Mouse (Mus musculus): Measurements from ENCODE around the gene Mapk12. TPM values are rescaled to one million over a fixed set of nuclear protein-coding genes. Genes with fewer than 3 reads are reported as not detected.

Gene Mapk12
- not detected in 2 replicates for polyA plus RNA-seq (2012; ENCODE audit: insufficient read depth, insufficient read length, missing spikeins)

GRCm38 (mm10) chr15:89140659-89141252, at the start of gene Mapk12:
Mapk12 (minus strand) TSS chr15:89140703.
- TF ChIP-seq POLR2A (IDR thresholded peaks at IDR 0.05; ENCODE audit: borderline replicate concordance, low read depth, low read length): no peak
- no peak for TF ChIP-seq CTCF (IDR thresholded peaks at IDR 0.05; ENCODE audit: low read depth, low read length)
- H3K4me3 ChIP-seq (ENCODE audit: insufficient read depth, low read length): peak within 1 kb of the TSS; percentile 29
- H3K27ac ChIP-seq (ENCODE audit: insufficient read depth, low read depth, low read length): no peak within 1 kb of the TSS
- no peaks in the 10 kb centered on the region for H3K4me1 ChIP-seq (ENCODE audit: control insufficient read depth, insufficient read depth, low read length)

GRCm38 (mm10) chr15:89184937-89185227, 44.4 kb upstream of the Mapk12 start:
- no peak for TF ChIP-seq POLR2A (IDR thresholded peaks at IDR 0.05; ENCODE audit: borderline replicate concordance, low read depth, low read length)
- no peak for TF ChIP-seq CTCF (IDR thresholded peaks at IDR 0.05; ENCODE audit: low read depth, low read length)
- no peak overlapping the region for H3K27ac ChIP-seq (ENCODE audit: insufficient read depth, low read depth, low read length)
- no peak overlapping the region for H3K4me3 ChIP-seq (ENCODE audit: insufficient read depth, low read length)
- peaks cover 28% of the 10 kb centered on the region for H3K4me1 ChIP-seq (ENCODE audit: control insufficient read depth, insufficient read depth, low read length)

GRCm38 (mm10) chr15:89184141-89184936, 43.8 kb upstream of the Mapk12 start:
- H3K27ac ChIP-seq (ENCODE audit: insufficient read depth, low read depth, low read length): no peak overlapping the region
- no peak overlapping the region for H3K4me3 ChIP-seq (ENCODE audit: insufficient read depth, low read length)
- H3K4me1 ChIP-seq (ENCODE audit: control insufficient read depth, insufficient read depth, low read length): peaks cover 28% of the 10 kb centered on the region
- no peak for TF ChIP-seq CTCF (IDR thresholded peaks at IDR 0.05; ENCODE audit: low read depth, low read length)
- no peak for TF ChIP-seq POLR2A (IDR thresholded peaks at IDR 0.05; ENCODE audit: borderline replicate concordance, low read depth, low read length)

- H3K27ac ChIP-seq (ENCODE audit: insufficient read depth, low read depth, low read length): peak overlapping the region; percentile 96
- TF ChIP-seq CTCF (IDR thresholded peaks at IDR 0.05; ENCODE audit: low read depth, low read length) (no peak), POLR2A (IDR thresholded peaks at IDR 0.05; ENCODE audit: borderline replicate concordance, low read depth, low read length) (no peak)
These were observed 42.3 kb upstream of the Mapk12 start for GRCm38 (mm10) chr15:89182842-89183241.

GRCm38 (mm10) chr15:89182328-89182741, 41.8 kb upstream of the Mapk12 start:
- Histone ChIP-seq H3K27ac (ENCODE audit: insufficient read depth, low read depth, low read length) (peak overlapping the region; percentile 96), H3K4me1 (ENCODE audit: control insufficient read depth, insufficient read depth, low read length) (peaks cover 35% of the 10 kb centered on the region), H3K4me3 (ENCODE audit: insufficient read depth, low read length) (peak overlapping the region; percentile 42)
- 0 out of 2 replicates have a peak, but pooled peaks have one; percentile 25 for TF ChIP-seq CTCF (IDR thresholded peaks at IDR 0.05; ENCODE audit: low read depth, low read length)
- TF ChIP-seq POLR2A (IDR thresholded peaks at IDR 0.05; ENCODE audit: borderline replicate concordance, low read depth, low read length): no peak

More at GRCm38 (mm10) chr15:89182842-89183241, 42.3 kb upstream of the Mapk12 start:
- Histone ChIP-seq H3K4me3 (ENCODE audit: insufficient read depth, low read length) (peak overlapping the region; percentile 42; the same call in 1 of the 2 replicates), H3K4me1 (ENCODE audit: control insufficient read depth, insufficient read depth, low read length) (peaks cover 35% of the 10 kb centered on the region)

GRCm38 (mm10) chr15:89181561-89182270, 41.2 kb upstream of the Mapk12 start:
- TF ChIP-seq CTCF (IDR thresholded peaks at IDR 0.05; ENCODE audit: low read depth, low read length): peak; percentile 30
- TF ChIP-seq POLR2A (IDR thresholded peaks at IDR 0.05; ENCODE audit: borderline replicate concordance, low read depth, low read length): no peak
- Histone ChIP-seq H3K4me1 (ENCODE audit: control insufficient read depth, insufficient read depth, low read length) (peaks cover 38% of the 10 kb centered on the region), H3K4me3 (ENCODE audit: insufficient read depth, low read length) (peak overlapping the region; percentile 65), H3K27ac (ENCODE audit: insufficient read depth, low read depth, low read length) (peak overlapping the region; percentile 96)

GRCm38 (mm10) chr15:89180571-89181229, 40.2 kb upstream of the Mapk12 start, which contains the start of gene Plxnb2:
Plxnb2 (minus strand) TSS chr15:89180788.
- H3K4me3 ChIP-seq (ENCODE audit: insufficient read depth, low read length): peak within 1 kb of the TSS; percentile 77
- H3K4me1 ChIP-seq (ENCODE audit: control insufficient read depth, insufficient read depth, low read length): peaks cover 45% of the 10 kb centered on the region
- TF ChIP-seq POLR2A (IDR thresholded peaks at IDR 0.05; ENCODE audit: borderline replicate concordance, low read depth, low read length): no peak
- no peak for TF ChIP-seq CTCF (IDR thresholded peaks at IDR 0.05; ENCODE audit: low read depth, low read length)
- peak within 1 kb of the TSS; percentile 99 for H3K27ac ChIP-seq (ENCODE audit: insufficient read depth, low read depth, low read length)

- H3K27ac ChIP-seq (ENCODE audit: insufficient read depth, low read depth, low read length): peak overlapping the region; percentile 99
- TF ChIP-seq CTCF (IDR thresholded peaks at IDR 0.05; ENCODE audit: low read depth, low read length) (no peak), POLR2A (IDR thresholded peaks at IDR 0.05; ENCODE audit: borderline replicate concordance, low read depth, low read length) (no peak)
- H3K4me3 ChIP-seq (ENCODE audit: insufficient read depth, low read length): peak overlapping the region; percentile 77
- H3K4me1 ChIP-seq (ENCODE audit: control insufficient read depth, insufficient read depth, low read length): peaks cover 51% of the 10 kb centered on the region
These were observed 39.6 kb upstream of the Mapk12 start for GRCm38 (mm10) chr15:89180081-89180541.

GRCm38 (mm10) chr15:89179630-89179964, 39.1 kb upstream of the Mapk12 start:
- peaks cover 56% of the 10 kb centered on the region for H3K4me1 ChIP-seq (ENCODE audit: control insufficient read depth, insufficient read depth, low read length)
- TF ChIP-seq CTCF (IDR thresholded peaks at IDR 0.05; ENCODE audit: low read depth, low read length): no peak
- TF ChIP-seq POLR2A (IDR thresholded peaks at IDR 0.05; ENCODE audit: borderline replicate concordance, low read depth, low read length): no peak
- peak overlapping the region; percentile 99 for H3K27ac ChIP-seq (ENCODE audit: insufficient read depth, low read depth, low read length)
- H3K4me3 ChIP-seq (ENCODE audit: insufficient read depth, low read length): peak overlapping the region; percentile 77

Data from bone marrow macrophage, adult 2 months (primary cell).